Mouse (Mus musculus): ENCODE results near the gene Birc2. TPM values are rescaled to one million over a fixed set of nuclear protein-coding genes. Genes with fewer than 3 reads are reported as not detected.
"Not testable (repeated sequence)": the region's sequence is repeated elsewhere in the genome, so short reads cannot be mapped to it uniquely, and the experiment has no call there.

Birc2 gene
- polyA plus RNA-seq, 1 experiment from 2014 or later, result 35.3 TPM

- H3K4me3 ChIP-seq, result no peak overlapping the region
These were observed 31.1 kb upstream of the Birc2 start for GRCm38 (mm10) chr9:7867981-7868380.

DNA sequence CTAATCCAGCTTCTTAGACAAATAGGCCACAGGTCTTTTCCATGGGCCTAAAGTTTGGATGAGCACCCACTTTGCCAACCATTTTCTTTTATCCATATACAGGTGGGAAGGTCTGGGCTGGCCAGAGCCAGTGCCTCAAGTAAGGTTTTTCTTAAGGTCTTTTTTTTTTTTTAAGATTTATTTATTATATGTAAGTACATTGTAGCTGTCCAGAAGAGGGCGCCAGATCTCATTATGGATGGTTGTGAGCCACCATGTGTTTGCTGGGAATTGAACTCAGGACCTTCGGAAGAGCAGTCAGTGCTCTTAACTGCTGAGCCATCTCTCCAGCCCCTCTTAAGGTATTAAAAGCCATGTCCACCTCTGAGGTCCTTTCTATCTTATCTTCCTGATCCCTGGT is 30.1 kb upstream of the Birc2 start:
- H3K4me3 ChIP-seq; H3K4me2 ChIP-seq; H3K27me3 ChIP-seq; H3K27ac ChIP-seq; ATAC-seq (ENCODE audit: insufficient number of reproducible peaks, low FRiP score, low TSS enrichment, low read depth); H3K9ac ChIP-seq; H3K9me3 ChIP-seq: not testable (repeated sequence)
- WGBS, result 86% methylated on average over 2 of the region's 2 CpGs
- Histone ChIP-seq H3K4me1 (peaks cover 11% of the 10 kb centered on the region; the same call in 1 of the 2 replicates), H3K36me3 (peaks cover 18% of the 10 kb centered on the region)

More at GRCm38 (mm10) chr9:7867981-7868380, 31.1 kb upstream of the Birc2 start:
- H3K27me3 ChIP-seq, result no peaks in the 10 kb centered on the region
- no peak overlapping the region for H3K27ac ChIP-seq
- peaks cover 12% of the 10 kb centered on the region; the same call in 1 of the 2 replicates for H3K4me1 ChIP-seq
- H3K9ac ChIP-seq, result no peak overlapping the region
- ATAC-seq (ENCODE audit: insufficient number of reproducible peaks, low FRiP score, low TSS enrichment, low read depth), result no peak
- peaks cover 18% of the 10 kb centered on the region for H3K36me3 ChIP-seq
- H3K9me3 ChIP-seq, result no peaks in the 10 kb centered on the region
- H3K4me2 ChIP-seq, result no peak overlapping the region
- WGBS, result 96% methylated on average over 3 of the region's 3 CpGs

DNA sequence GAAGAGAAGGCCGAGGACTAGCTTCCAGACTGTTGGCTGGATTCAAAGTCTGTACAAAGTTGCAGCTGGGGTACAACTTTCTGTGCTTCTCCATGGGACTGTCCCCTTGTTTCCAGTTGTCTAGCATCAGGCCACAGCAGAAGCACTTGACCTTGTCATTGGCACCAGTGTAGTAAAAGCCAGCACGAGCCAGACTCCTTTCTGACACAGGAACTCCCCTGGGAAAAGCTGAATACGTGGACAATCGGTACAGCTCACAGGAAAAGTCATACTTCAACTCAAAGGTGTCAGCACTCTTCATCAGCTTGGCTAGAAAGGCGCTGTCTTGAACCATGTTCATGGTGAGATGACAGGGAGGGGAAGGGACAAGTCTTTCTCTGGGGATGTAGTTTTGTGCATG is 24.1 kb upstream of the Birc2 start:
- Histone ChIP-seq H3K27ac (no peak overlapping the region), H3K4me1 (no peaks in the 10 kb centered on the region), H3K9me3 (no peaks in the 10 kb centered on the region), H3K4me3 (no peak overlapping the region), H3K27me3 (no peaks in the 10 kb centered on the region), H3K4me2 (no peak overlapping the region), H3K9ac (no peak overlapping the region), H3K36me3 (peaks cover 17% of the 10 kb centered on the region)
- ATAC-seq (ENCODE audit: insufficient number of reproducible peaks, low FRiP score, low TSS enrichment, low read depth), result no peak
- 85% methylated on average over 5 of the region's 5 CpGs for WGBS

- H3K4me3 ChIP-seq, result no peak overlapping the region
- H3K4me2 ChIP-seq, result no peak overlapping the region
- no peak overlapping the region for H3K9ac ChIP-seq
- no peaks in the 10 kb centered on the region for H3K27me3 ChIP-seq
- ATAC-seq (ENCODE audit: insufficient number of reproducible peaks, low FRiP score, low TSS enrichment, low read depth), result no peak
- H3K9me3 ChIP-seq, result no peaks in the 10 kb centered on the region
- 62% methylated on average over 3 of the region's 3 CpGs for WGBS
- no peaks in the 10 kb centered on the region for H3K4me1 ChIP-seq
- H3K36me3 ChIP-seq, result peaks cover 17% of the 10 kb centered on the region
- H3K27ac ChIP-seq, result no peak overlapping the region
These were observed 19.0 kb upstream of the Birc2 start for GRCm38 (mm10) chr9:7855912-7856311.

- Histone ChIP-seq H3K27ac (no peak overlapping the region), H3K4me3 (no peak overlapping the region), H3K9me3 (no peaks in the 10 kb centered on the region), H3K4me2 (no peak overlapping the region), H3K4me1 (no peaks in the 10 kb centered on the region), H3K36me3 (peaks cover 15% of the 10 kb centered on the region), H3K9ac (no peak overlapping the region), H3K27me3 (no peaks in the 10 kb centered on the region)
- ATAC-seq (ENCODE audit: insufficient number of reproducible peaks, low FRiP score, low TSS enrichment, low read depth), result no peak
- 46% methylated on average over 1 of the region's 1 CpGs for WGBS
These were observed 18.5 kb upstream of the Birc2 start for GRCm38 (mm10) chr9:7855374-7855773.

DNA sequence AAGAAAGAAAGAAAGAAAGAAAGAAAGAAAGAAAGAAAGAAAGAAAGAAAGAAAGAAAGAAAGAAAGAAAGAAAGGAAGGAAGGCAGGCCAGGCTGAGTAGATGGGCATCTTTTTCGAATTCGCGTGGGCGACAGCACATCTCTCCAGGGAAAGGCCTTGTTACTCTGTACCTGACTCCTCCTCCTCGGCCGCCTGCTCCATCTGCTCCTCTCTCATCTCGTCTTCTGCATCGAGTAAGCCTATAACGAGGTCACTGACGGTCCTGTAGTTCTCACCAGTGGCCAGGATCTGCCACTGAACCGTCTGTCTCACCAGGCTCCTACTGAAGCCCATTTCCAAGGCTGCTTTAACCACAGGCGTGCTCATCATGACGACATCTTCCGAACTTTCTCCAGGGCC is 17.3 kb upstream of the Birc2 start:
- not testable (repeated sequence) for H3K27me3 ChIP-seq; H3K9ac ChIP-seq; ATAC-seq (ENCODE audit: insufficient number of reproducible peaks, low FRiP score, low TSS enrichment, low read depth); H3K4me2 ChIP-seq; H3K4me3 ChIP-seq; H3K4me1 ChIP-seq; H3K27ac ChIP-seq; H3K9me3 ChIP-seq
- peaks cover 12% of the 10 kb centered on the region for H3K36me3 ChIP-seq
- WGBS, result 75% methylated on average over 14 of the region's 14 CpGs

DNA sequence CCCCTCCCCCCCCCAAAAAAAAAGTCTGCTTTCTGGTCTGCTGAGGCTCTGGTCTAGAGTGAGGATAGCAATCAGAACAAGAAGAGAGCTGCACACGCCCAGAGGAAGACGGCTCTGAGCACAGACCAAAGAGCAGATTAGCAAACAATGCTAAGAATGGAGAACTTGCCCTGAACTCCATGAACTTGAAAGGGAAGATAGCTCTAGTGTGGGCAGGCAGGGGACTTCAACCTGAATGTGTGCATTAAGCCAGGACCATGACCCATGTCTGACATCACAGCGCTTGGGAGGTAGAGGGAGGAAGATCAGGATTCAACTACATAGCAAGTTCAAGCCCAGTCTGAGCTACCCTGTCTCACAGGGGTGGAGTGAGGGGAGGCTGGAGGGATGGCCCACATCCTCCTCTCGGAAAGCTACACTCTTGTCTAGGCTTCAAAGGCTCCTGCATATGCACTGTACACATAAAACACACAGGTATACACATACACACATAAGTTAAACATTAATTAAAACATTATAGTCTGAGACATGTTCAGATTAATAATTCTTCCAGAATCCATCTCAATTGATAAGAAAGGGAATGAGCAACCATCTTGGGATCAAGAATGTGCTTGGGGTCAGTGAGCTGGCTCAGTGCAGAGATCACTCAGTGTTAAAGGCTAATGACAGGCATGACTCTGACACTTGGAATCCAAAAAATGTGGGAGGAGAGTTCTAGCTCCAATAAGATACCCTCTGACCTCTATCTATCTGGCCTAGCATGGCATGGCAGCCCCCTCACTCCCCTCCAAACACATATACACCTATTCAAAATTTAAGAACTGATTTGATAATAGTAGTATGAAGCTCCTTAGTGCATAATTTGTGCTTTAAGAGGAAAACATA is 15.7 kb upstream of the Birc2 start:
- Histone ChIP-seq H3K9me3 (no peaks in the 10 kb centered on the region), H3K27me3 (no peaks in the 10 kb centered on the region), H3K9ac (no peak overlapping the region), H3K27ac (no peak overlapping the region), H3K4me3 (no peak overlapping the region), H3K4me1 (no peaks in the 10 kb centered on the region), H3K36me3 (peaks cover 17% of the 10 kb centered on the region), H3K4me2 (no peak overlapping the region)
- 0 out of 2 replicates have a peak, but pooled peaks have one; percentile 58 for ATAC-seq (ENCODE audit: insufficient number of reproducible peaks, low FRiP score, low TSS enrichment, low read depth)
- WGBS, result 87% methylated on average over 4 of the region's 4 CpGs

DNA sequence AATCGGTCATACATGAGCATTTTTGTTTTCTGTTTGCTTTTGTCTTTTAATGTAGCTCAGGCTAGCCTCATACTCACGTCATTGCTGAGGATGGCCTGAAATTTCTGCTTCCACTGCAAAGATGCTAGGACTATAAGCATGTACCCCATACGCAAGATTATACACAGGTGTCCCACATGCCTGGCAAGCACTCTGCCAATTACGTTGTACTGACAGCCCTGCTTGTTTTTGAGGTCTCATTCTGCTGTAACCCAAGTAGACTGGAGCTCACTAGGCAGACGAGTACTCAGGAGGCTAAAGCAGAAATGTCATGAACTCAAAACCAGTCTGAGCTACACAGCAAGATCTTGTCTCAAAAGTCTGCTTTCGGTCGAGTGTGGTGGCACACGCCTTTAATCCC is 15.0 kb upstream of the Birc2 start:
- ATAC-seq (ENCODE audit: insufficient number of reproducible peaks, low FRiP score, low TSS enrichment, low read depth), result no peak
- Histone ChIP-seq H3K36me3 (peaks cover 12% of the 10 kb centered on the region), H3K9ac (no peak overlapping the region), H3K27me3 (no peaks in the 10 kb centered on the region), H3K4me3 (no peak overlapping the region), H3K27ac (no peak overlapping the region), H3K4me1 (no peaks in the 10 kb centered on the region), H3K4me2 (no peak overlapping the region), H3K9me3 (no peaks in the 10 kb centered on the region)
- 88% methylated on average over 8 of the region's 8 CpGs for WGBS

- WGBS, result 92% methylated on average over 18 of the region's 18 CpGs
- no peaks in the 10 kb centered on the region for H3K4me1 ChIP-seq
- no peaks in the 10 kb centered on the region for H3K27me3 ChIP-seq
These were observed 11.3 kb upstream of the Birc2 start for GRCm38 (mm10) chr9:7848191-7848590.

GRCm38 (mm10) chr9:7846667-7847199 is 9.9 kb upstream of the Birc2 start:
- no peaks in the 10 kb centered on the region for H3K9me3 ChIP-seq
- H3K36me3 ChIP-seq, result peaks cover 10% of the 10 kb centered on the region
- ATAC-seq (ENCODE audit: insufficient number of reproducible peaks, low FRiP score, low TSS enrichment, low read depth), result no peak
- H3K4me3 ChIP-seq, result no peak overlapping the region
- WGBS, result 89% methylated on average over 1 of the region's 1 CpGs
- H3K9ac ChIP-seq, result no peak overlapping the region
- no peak overlapping the region for H3K27ac ChIP-seq
- no peak overlapping the region for H3K4me2 ChIP-seq
- no peaks in the 10 kb centered on the region for H3K27me3 ChIP-seq
- no peaks in the 10 kb centered on the region for H3K4me1 ChIP-seq

More at GRCm38 (mm10) chr9:7848191-7848590, 11.3 kb upstream of the Birc2 start:
- no peak overlapping the region for H3K4me2 ChIP-seq
- peaks cover 10% of the 10 kb centered on the region for H3K36me3 ChIP-seq
- H3K9me3 ChIP-seq, result no peaks in the 10 kb centered on the region
- H3K27ac ChIP-seq, result no peak overlapping the region
- no peak overlapping the region for H3K9ac ChIP-seq
- H3K4me3 ChIP-seq, result no peak overlapping the region
- no peak for ATAC-seq (ENCODE audit: insufficient number of reproducible peaks, low FRiP score, low TSS enrichment, low read depth)

DNA sequence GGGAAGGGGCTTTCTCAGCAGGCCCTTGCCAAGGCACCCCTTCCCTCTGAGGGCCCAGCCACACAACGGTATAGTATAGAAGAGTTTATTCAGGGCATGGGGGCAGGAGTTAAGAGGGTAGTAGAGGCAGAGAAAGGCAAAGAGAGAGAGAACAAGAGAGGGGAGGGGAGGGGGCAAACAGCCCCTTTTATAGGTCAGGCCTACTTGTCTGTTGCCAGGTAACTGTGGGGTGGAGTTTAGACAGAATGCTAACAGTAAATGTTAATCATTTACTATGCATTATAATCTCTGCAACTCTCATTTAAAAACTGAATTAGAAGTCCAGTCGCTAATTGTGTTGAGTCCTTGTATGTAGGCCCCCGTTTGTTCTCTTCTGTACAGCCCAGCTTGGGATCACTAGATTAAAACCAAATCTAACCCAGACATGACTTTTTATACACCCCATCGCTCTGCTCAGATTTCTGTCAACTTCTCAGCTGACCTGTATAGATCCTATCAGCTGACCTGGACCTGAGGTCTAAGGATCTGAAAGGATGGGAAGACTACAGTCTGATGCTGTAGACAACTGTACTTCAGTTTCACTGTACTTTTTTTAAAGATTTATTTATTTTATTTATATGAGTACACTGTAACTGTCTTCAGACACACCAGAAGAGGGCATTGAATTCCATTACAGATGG is 8.5 kb upstream of the Birc2 start:
- ATAC-seq (ENCODE audit: insufficient number of reproducible peaks, low FRiP score, low TSS enrichment, low read depth), result no peak
- peaks cover 6% of the 10 kb centered on the region; the same call in 1 of the 2 replicates for H3K36me3 ChIP-seq

GRCm38 (mm10) chr9:7841221-7841620 is 4.4 kb upstream of the Birc2 start:
- WGBS, result 62% methylated on average over 6 of the region's 6 CpGs

More for the DNA sequence above, 8.5 kb upstream of the Birc2 start:
- Histone ChIP-seq H3K27me3 (no peaks in the 10 kb centered on the region), H3K9ac (no peak overlapping the region), H3K4me1 (no peaks in the 10 kb centered on the region), H3K4me2 (no peak overlapping the region), H3K9me3 (no peaks in the 10 kb centered on the region), H3K4me3 (no peak overlapping the region), H3K27ac (no peak overlapping the region)
- 74% methylated on average over 4 of the region's 4 CpGs for WGBS

More at GRCm38 (mm10) chr9:7841221-7841620, 4.4 kb upstream of the Birc2 start:
- Histone ChIP-seq H3K9me3 (no peaks in the 10 kb centered on the region), H3K36me3 (no peaks in the 10 kb centered on the region), H3K27ac (no peak overlapping the region), H3K9ac (no peak overlapping the region), H3K27me3 (no peaks in the 10 kb centered on the region), H3K4me1 (0 out of 2 replicates have a peak, but pooled peaks cover 2% of the 10 kb centered on the region), H3K4me3 (no peak overlapping the region), H3K4me2 (no peak overlapping the region)
- no peak for ATAC-seq (ENCODE audit: insufficient number of reproducible peaks, low FRiP score, low TSS enrichment, low read depth)

All from limb, embryonic 15.5 days (tissue).